Mouse (Mus musculus) brain, adult 10 weeks (tissue): ENCODE results near the gene Rnf212. TPM values are rescaled to one million over a fixed set of nuclear protein-coding genes. Genes with fewer than 3 reads are reported as not detected.

Experiments
- polyA plus RNA-seq: library from polyadenylated mRNA; stranded (reverse); fragments of 350-450 nt; fragmentation: Illumina TruSeq; extraction: RNeasy Lipid Tissue Mini Kit (QIAGEN cat#74804); gene quantifications from one replicate; pipeline ENCODE4 v1.2.3, GENCODE M21; 2015; ENCODE audit warnings: low read depth, low replicate concordance

Gene Rnf212
- polyA plus RNA-seq, result not detected

DNA sequence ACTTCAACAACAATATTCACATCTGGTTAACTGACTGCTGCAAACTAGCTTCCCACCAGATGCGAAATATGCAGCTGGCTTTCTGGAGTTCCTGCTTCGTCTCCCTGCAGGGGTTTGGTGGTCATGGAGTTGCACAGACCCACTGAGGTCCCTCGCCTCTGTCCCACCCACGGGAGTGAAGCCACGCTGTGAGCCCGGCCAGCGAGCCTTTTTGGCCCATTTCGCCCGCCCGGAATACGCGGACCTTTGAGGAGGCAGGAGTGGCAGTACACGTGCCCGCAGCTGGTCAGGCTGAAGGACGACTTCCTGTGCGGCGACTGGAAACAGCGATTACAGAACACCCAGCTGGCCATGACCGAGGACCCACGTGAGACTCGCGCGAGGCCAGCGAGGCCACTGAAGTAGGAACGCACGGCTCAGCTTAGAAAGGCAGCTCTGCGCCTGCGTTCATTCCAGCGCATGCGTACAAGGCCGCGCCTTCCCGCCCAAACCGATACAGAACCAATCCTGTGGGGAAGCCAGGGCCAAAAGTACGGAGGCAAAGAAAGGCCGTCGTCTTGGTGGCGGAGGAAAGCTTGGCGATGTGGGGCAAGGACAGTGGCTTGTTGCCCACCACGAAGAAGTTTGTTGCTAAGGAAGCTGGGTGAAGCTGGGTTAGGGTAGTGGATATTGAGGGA is at the start of gene Rnf212:
Gene Rnf212 (minus strand): TSS at position 353 of the 677 bp plus-strand sequence.

DNA sequence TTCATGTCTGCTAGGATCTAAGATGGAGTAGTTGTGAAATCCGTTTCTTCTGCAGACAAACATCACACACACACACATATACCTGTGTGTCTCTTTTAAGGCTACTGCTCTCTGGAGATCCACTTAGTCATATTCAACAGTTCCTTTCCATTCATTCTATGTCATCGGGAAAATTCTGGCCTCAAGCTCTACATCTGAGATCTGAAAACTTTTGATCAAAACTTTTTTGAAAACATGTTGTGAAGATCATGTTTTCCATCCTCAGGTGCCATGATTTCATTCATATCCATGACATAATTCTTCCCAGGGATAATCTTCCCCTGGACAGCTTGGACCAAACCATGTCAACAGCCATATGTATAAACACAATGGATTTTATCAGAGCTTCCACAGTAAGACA is 34.0 kb upstream of the Rnf212 start, which contains the start of gene Vmn2r8:
Gene Vmn2r8 (minus strand): TSS at position 101 of the 400 bp plus-strand sequence.

DNA sequence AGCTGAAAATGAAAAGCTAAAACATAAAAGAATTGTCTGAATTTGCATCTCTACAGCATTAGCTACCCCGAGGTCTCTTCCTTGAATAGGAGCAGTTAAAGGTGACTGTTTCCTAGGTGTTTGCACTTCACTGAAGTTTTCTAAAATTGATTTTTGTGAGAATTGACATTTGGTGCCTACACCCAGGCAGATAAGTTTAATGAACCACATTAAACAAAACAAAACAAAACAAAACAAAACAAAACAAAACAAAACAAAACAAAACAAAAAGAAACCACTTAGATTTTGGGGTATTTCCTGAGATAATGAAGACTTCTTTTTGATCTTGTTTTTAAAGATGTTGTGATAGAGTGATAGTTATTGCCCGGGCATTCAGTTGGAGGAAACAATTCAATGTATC is 20.5 kb upstream of the Rnf212 start, which contains the start of gene Tmed11:
Gene Tmed11 (minus strand): TSS at position 101 of the 400 bp plus-strand sequence.

DNA sequence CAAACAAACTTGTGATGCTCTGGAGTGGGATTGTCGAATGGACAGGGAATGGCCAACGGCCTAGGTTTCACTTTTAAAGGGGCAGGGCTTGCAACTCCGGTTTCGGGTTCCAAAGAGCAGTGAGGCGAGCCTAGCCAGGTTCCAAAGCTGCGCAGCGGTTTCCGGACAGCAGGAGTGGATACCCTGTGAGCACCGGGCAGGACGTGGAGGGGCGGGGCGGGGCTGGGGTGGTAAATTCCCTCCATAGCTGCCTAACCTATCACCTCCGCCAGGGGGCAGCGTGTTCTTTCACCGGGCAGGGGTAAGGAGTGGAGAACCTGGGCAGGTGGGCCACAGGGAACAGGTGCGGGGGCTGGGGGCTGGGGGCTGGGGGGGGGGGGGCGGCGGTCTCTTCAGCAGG is 82.5 kb downstream of the Rnf212 start, which contains the start of gene Fgfrl1:
Gene Fgfrl1 (plus strand): TSS at position 112 of the 400 bp plus-strand sequence.

Other genes with a start within 250 kb of the Rnf212 start
- 706 TPM for gene Cplx1, start 225.0 kb downstream of the Rnf212 start, polyA plus RNA-seq
- 76.0 TPM for gene Gak, start 145.2 kb downstream of the Rnf212 start, polyA plus RNA-seq
- 39.2 TPM for gene Tmem175, start 145.2 kb downstream of the Rnf212 start, polyA plus RNA-seq
- 16.7 TPM for gene Idua, start 114.7 kb downstream of the Rnf212 start, polyA plus RNA-seq
- 37.9 TPM for gene Dgkq, start 105.3 kb downstream of the Rnf212 start, polyA plus RNA-seq
- 1.3 TPM for gene Slc26a1, start 99.4 kb downstream of the Rnf212 start, polyA plus RNA-seq
- gene Fgfrl1, start 82.6 kb downstream of the Rnf212 start, polyA plus RNA-seq, result 20.9 TPM
- gene Tmed11, start 20.4 kb upstream of the Rnf212 start, polyA plus RNA-seq, result not detected
- gene Vmn2r8, start 33.9 kb upstream of the Rnf212 start, polyA plus RNA-seq, result not detected
- gene Vmn2r9, start 77.6 kb upstream of the Rnf212 start, polyA plus RNA-seq, result not detected
- gene Vmn2r10, start 231.5 kb upstream of the Rnf212 start, polyA plus RNA-seq, result not detected